Mouse (Mus musculus) inflammation-experienced regulatory T-cells, adult 6 months (primary cell): ENCODE results near the gene Dst. TPM values are rescaled to one million over a fixed set of nuclear protein-coding genes. Genes with fewer than 3 reads are reported as not detected.
A peak's percentile ranks its signal among the peaks of the same experiment; 100 is the strongest.

Experiments
- ATAC-seq: one replicate; pipeline ENCODE4 v1.8.0; 2017
- polyA plus RNA-seq, 3 experiments: library from polyadenylated mRNA; unstranded; fragments of 100-300 nt; shearing (Covaris generic); gene quantifications; one replicate each; pipeline ENCODE4 v1.2.1; 2017

Gene Dst
- polyA plus RNA-seq, 3 experiments from 2014 or later: 18.1 to 31.7 (median 20.6) TPM

DNA sequence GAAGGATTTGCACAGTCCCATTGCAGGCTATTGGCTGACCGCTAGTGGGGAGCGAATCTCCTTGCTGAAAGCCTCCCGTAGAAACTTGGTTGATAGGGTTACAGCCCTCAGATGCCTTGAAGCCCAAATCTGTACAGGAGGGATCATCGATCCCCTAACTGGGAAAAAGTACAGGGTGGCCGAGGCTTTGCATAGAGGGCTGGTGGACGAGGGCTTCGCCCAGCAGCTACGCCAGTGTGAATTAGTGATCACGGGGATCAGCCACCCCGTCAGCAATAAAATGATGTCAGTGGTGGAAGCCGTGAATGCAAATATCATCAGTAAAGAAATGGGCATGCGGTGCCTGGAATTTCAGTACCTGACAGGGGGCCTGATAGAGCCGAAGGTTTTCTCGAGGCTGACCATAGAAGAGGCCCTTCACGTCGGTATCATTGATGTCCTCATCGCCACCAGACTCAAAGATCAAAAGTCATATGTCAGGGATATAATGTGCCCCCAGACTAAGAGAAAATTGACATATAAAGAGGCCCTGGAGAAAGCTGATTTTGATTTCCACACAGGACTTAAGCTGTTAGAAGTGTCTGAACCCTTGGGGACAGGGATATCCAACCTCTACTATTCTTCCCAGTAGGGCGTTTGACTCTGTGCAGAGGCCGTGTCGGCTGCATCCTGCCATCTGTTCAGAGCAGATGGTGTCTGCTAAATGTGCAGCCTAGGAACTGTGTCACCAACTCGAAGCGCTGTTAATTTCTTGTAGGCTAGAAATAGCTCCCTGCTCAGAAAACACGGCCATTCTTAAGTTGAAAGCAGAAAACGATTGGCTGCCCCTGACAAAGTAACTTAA lies 274.6 kb downstream of the Dst start:
- no peak for ATAC-seq

DNA sequence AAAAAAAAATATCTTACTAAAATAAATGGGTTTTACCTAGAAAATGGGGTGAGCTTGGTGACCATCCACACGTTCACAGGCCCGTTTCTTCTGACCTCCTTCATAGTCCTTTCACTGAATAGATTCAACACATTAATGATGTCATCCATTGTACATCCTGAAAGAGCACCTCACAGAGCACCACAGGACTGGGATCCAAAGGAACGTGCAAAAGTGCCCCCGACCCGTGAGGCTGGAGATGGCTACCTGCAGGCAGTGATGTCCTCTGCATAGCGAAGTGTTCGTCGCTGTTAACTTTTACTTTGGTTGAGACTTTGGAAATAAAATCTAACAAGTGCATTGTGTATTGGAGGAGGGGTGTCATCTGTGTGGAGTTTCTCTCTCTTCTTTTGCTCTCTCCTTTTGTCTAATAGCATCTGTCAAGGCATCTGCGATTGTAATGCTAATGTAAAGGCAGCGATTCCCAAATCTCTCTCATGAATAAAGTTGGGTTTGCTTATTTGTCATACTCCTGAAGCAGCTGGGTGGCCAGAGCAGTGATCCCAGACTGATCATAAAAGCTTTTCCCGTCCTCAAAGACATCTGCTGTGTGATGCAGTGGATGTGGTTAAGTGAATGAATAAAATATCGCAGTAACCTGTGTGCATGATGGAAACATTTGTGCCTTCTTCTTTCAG lies 275.4 kb downstream of the Dst start:
- no peak for ATAC-seq

DNA sequence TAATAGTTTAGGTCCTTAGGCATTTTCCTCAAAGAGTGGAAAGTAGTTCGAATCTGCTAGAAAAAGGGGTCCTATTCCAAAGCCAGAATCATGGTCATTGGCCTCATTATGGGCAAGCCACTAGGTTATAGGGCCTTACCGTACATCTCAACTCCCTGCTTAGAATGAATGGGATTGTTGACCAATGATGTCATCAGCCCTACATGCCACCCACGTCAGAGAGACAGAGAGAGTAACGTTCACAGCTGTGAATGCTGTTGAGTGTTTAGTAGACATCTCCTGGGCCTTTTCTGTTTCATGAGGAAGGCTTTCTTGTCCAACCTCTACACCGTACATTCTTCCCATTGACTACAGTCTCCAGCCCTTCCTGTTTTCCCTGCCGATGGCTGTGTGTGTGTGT lies 276.2 kb downstream of the Dst start:
- ATAC-seq: no peak

DNA sequence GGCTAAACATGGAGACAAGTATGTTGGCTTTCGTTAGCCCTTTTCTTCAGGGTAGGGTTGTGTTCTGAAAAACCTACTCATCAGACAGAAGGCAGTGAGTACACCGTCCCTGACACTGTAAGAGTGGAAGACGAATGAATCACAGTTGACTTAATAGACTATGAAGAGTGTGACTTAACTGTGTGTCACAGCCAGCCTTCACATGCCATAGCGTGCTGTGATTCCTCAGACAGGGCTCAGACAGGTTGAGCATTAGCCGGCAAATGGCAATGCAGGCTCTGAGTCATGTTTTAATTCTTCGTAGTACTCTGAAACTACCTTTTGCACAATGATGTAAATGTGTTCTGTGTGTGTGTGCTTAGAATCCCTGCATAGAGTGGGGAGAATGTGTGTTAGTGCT lies 278.0 kb downstream of the Dst start:
- no peak for ATAC-seq

DNA sequence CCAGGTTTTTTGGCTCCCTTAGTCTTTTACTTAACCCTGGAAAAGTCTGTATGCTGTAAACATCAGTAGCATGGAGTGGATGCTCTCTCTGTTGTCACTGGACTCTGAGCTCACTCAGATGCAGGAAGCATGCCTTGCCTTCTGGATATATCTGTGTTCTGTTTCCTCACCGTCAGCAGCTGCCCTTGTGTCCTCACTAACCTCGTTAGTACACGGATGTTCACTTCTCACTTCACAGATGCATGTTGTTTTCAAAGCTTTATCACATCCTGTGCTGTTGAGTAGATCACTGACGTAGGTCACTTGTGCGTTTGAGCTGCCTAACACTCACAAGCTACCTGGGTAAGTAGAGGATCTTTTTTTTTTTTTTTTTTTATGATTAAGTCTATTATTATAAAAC lies 279.5 kb downstream of the Dst start:
- no peak for ATAC-seq

DNA sequence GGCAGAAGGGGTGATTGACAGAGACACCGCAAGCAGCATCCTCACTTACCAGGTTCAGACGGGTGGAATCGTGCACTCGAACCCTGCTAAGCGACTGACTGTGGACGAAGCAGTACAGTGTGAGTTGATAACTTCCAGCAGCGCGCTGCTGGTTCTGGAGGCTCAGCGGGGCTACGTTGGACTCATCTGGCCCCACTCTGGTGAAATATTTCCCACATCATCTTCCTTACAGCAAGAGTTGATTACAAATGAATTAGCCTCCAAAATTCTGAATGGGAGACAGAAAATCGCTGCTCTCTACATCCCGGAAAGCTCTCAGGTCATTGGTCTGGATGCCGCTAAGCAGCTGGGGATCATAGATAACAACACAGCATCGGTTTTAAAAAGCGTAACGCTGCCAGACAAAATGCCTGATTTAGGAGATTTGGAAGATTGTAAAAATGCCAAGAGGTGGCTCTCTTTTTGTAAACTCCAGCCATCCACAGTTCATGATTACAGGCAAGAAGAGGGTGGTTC lies 280.8 kb downstream of the Dst start:
- ATAC-seq: no peak

DNA sequence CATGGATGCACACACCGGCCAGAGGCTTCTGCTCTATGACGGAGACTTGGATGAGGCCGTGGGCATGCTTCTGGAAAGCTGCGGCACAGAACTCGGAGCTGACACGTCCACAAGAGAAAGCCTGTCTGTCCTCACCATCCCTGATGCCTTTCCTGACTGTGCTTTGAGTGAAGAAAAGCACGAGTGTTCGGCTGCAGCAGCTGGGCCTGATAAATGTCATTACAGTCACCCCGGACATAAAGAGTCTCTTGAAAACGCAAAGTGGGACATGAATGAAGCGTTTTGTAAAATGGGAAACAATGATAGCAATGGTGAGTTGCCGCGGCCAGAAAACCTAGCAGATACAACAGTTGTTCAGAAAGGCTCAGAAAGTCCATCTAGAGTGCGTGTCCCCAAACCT lies 281.3 kb downstream of the Dst start:
- no peak for ATAC-seq

DNA sequence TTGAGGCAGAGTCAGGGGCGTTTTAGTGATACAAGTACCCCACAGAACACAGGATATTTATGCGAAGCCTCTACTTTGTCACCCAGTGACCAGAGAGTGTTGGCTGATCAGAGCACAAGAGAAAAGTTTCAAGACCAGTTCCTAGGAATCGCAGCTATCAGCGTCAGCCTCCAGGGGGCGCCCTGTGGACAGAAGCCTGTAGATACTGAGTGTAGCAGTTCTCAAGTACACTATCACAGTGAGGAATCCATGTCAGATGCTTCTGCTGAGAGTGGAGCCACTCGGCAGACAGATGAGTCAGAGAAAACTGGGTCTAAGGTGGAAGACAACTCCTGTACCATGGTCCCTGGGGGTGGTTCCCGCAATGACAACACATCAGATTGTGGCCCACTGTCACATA lies 281.9 kb downstream of the Dst start:
- ATAC-seq: no peak

DNA sequence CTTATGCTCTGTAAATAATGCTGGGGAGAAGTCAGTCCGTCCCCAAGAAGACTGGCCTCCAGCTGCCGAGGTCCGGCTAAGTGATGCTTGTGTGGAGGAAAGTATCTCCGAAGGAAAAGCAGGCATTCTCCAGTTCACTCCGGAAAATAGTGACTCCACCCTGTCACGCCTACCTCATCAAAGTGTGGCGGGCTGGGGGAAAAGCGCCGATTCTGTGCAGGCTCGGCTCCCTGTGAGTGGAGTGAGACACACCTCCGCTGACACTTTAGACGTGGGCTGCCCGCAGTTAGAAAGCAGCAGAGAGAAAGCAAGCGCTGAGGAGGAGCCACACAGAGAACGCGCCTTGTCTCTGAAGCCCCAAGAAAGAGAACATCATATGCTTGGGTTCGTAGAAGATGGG lies 284.1 kb downstream of the Dst start:
- ATAC-seq: no peak

DNA sequence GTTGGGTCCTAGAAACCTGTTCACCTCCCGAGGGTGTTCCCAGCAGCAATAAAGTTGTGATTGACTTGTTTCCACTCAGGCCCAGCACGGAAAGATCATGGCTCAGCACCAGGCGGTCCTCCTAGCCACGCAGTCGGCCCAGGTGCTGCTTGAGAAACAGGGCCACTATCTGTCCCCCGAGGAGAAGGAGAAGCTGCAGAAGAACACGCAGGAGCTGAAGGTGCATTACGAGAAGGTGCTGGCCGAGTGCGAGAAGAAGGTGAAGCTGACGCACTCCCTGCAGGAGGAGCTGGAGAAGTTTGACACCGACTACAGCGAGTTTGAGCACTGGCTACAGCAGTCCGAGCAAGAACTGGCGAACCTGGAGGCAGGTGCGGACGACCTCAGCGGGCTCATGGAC lies 292.8 kb downstream of the Dst start:
- ATAC-seq: no peak

DNA sequence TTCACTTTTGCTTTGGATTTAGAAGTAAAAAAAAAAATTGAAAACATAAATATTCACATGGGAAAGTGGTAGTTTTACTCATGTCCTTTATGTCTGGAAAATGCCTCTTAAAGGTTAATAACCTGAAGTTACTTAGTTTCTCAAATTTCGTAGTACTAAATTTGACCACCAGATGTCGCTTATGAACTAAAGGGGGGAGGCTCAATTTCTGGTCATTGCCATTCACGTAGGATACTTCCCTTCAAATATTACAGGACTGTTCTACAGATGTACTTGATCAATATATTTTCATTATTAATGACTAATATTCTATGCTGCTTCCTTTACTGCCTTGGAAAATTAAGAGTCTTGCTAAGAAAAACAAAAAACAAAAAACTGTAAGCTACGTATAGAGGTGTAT lies 293.5 kb downstream of the Dst start:
- ATAC-seq: no peak

DNA sequence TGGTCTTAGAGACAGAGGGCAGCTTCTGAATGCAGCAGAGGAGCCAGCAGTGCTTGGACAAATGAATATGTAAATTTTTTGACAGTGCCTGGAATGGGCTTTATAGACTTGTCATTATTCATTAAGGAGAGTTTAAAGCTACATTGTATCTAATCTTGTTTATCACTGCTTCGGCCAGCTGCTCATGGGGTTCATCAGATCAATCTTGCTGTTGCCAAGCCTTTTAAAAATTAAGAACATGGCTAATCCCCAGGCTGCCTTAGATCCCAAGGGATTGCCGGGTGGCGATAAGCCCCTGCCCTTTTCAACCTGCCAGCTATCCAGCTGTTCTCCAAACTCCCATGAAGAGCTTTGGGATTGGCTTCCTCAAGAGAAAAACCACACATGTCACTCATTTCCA lies 303.7 kb downstream of the Dst start:
- no peak for ATAC-seq

DNA sequence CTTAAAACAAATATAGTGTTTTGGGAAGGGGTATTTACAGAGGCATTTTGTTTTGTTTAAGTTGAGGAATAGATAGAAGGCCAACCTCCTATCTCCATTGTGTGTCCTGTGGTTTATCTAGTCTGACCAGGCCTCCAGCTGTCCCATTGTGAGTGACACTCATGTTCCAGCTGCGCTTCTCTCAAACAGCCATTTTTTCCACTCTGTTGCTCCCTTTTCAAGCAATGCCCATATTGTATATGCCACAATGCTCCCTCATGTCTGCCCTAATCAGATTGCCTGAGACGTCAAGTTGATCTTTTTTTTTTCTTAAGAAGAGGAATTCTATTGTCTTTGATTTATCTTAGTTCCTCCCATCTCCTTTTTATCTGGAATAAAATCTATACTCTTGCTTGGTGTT lies 308.4 kb downstream of the Dst start:
- ATAC-seq: no peak

DNA sequence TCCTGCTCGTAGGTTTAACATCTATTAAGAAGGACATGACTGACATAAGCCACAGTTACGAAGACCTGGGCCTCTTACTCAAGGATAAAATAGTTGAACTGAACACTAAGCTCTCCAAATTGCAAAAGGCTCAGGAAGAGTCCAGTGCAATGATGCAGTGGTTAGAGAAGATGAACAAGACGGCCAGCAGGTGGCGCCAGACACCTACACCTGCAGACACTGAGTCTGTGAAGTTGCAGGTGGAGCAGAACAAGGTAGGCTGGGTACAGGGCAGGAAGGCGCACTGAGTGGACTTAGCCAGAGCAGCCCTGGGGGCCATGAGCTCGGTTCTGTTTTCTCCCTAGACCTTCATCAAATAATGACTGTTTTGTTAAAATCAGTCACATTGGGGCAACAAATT lies 310.3 kb downstream of the Dst start:
- peak; percentile 80 for ATAC-seq

DNA sequence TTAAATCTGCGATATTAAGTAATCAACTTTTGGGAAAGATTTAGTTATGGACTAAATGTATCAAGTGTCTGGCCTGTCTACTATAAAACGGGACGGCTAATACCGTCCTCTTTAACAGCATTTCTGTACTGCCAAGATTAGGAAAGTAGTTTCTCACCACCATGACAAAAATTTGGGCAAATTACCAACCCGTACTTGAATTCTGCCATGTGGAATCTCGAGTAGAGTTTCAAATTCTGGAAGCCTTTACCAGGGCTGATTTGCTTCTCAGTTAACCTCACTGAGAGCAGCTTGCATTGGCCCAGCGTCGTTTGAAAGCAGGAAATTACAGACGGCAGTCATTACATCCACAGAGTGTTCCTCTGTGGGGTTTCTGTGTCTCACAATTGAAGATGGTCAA lies 310.8 kb downstream of the Dst start:
- ATAC-seq: no peak

DNA sequence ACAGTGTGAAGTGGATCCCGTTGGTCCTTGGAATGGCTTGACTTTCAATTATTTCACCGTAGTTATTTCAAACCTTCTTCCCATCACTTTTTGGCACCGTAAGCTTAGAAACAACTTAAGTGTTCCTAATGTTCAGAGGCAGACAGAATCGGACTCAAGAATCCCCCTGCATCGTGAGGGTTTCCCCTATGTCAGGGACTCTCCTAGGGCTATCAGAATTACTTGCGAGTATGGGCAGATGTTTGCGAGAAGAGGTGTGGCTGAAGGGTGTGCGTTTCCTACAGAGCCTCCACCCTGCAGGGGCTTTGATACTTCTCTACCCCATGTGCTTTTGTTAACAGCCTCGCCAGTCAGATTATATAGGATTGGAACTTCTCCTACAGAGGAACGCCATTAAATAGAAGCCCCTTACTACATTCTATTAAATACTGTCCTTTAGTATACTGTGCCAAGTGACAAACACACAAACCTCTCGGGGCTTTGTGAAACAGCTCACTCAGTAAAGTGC lies 312.1 kb downstream of the Dst start:
- ATAC-seq: no peak

DNA sequence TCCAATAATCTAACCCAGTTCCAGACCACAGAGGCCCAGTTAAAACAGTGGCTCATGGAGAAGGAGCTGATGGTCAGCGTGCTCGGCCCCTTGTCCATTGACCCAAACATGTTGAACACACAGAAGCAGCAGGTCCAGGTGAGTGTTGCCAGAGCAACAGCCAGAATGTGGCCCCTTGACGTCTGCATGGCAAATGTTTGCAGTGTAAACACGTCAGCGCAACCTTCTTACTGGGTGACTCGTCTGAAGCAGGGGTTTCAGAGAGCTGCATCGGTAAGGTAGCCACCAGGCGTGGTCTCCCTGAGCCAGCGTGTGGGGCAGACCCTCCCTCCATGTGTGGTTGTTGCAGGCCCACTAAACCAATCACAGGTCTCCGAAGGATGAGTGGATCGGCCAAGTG lies 315.8 kb downstream of the Dst start:
- ATAC-seq: no peak

DNA sequence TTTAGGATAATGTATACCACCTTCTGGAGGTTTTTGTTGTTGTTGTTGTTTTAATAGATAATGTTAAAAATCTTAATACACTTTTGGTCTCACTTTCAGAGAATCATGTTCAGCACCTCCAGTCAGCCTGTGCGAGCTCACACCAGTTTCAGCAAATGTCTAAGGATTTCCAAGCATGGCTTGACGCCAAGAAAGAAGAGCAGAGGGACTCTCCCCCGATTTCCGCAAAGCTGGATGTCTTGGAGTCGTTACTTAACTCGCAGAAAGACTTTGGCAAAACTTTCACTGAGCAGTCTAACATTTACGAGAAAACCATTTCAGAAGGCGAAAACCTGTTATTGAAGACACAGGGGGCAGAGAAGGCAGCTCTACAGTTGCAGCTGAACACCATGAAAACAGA lies 319.7 kb downstream of the Dst start:
- no peak for ATAC-seq

DNA sequence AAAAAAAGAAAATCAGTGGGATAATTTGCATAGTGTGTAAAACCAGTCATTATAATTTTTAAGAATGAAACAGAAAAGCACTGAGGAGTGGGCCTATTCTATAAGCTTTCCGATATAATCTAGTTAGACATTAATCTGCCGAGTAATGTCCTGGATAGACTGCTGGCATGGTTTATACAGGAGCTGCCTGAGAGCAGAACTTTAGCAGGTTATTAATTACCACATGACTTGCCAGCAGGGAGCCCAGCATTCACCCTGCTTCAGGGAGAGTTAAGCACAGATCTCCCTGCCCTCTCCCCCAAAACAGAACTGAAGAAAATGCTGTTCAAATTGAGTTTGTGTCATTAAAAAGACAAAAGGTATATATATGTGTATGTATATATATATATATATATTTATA lies 323.0 kb downstream of the Dst start:
- no peak for ATAC-seq

DNA sequence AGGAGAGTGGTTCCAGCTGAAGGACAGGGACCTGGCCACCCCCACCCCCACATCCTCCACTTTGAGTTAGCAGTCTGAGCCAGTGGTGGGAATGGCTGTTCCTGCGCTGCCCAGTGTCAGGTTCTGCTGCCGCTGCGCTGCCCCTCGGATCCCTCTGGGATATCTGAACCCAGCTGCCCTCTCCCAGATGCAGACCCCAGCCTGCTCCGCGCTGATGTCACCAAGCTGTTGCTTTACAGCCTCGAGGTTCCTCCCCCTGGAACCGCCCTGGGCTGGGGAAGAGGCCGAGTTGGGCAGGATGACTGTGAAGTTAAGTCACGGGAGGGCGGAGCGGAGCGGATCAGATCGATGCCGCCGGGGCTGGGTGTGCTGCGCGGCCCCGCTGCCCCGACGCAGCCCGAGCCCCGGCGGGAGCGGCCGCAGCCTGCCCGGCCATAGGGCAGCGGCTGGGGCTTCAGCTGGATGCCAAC lies 328.3 kb downstream of the Dst start:
- ATAC-seq: peak; percentile 46

DNA sequence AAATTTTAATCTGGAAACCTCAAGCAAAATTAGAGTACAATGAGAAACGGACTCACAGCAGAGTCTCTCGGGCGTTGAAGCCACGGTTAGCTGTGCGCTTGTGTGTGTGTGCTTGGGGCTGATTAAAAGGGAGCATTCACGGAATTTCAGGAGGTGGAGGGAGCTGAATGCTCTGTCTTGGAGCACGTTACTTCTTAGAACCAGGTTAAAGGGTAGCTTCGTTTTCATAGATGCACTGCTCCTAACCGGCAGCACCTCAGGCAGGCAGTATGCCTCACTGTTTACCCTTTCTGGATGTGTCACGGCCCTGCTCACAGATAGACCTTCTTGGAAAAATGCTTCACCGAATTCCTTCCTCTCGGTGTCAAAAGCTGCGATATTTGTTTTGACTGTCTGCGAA lies 329.2 kb downstream of the Dst start:
- no peak for ATAC-seq

DNA sequence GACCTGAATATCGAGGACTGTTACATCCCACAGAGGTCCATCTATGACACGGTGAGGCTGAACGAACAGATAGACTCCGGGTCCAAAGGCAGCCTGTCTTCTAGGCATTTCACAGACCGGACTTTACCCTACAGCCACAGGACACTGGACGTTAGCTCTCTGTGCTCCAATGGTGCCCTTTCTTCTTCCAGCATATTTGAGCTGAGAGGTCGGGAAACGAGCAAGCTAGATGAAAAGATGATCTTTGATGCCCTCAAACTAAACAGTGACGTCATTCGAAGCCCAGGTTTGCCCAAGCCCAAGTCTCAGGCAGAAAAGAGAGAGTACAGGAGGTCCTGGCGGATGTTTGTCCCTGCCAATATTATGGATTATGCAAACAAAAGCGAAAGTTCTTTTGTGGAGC lies 329.7 kb downstream of the Dst start:
- ATAC-seq: no peak

DNA sequence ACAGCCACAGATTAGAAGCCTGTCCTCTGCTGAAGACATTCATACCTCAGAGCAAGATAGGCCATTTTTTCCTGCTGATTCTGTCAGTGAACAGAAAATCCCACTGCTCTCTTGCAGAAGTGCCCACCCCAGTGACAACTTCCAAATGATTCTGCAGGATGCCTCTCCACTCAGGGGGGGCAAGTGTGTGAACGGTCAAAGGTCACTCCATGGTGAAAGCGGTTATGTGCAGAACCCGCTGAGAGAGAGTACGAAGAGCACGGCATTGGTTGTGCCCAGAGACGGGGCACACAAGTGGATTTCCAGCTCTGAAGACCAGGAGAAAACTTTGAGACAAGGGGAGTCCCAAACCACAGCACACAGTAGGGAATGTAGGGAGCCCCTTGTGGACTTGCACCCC lies 330.2 kb downstream of the Dst start:
- no peak for ATAC-seq

DNA sequence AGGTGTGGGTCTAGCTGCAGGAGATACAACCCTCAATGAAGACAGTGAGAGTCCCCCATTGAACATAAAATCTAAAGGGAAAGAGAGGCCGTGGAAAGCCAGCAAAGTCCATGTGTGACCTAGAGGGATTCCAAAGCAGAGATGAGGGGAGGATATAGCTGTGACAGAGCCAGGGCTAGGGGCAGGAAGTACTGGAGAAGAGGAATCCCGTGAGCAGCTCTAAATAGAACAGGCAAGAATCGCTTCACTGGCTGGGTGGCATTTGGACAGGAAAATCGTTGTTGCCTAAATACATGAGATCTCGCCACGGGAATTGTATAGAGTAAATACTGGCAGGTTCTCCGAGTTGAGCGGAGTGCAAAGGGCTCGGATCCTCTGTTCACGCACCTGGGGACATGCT lies 336.7 kb downstream of the Dst start:
- ATAC-seq: no peak
